Mouse (Mus musculus) lung, postnatal 0 days (tissue): ENCODE measurements around the gene Pard3. TPM values are rescaled to one million over a fixed set of nuclear protein-coding genes. Genes with fewer than 3 reads are reported as not detected.

Experiments
- ATAC-seq: fragments of 200-750 bp; cut with Nextera tagmentation; 2 replicates; pipeline ENCODE4 v1.8.0; 2017; ENCODE audit warnings: moderate library complexity
- DNase-seq: peaks from one replicate; pipeline ENCODE4 v3.0.0-alpha.2; 2016; ENCODE audit warnings: low spot score
- H3K27ac ChIP-seq: fragments of 300-500 bp; sonication (generic); 2 replicates; pipeline ENCODE4 v1.5.1; 2014; ENCODE audit warnings: antibody characterized with exemption, mild to moderate bottlenecking, low read length, mixed read lengths
- H3K27me3 ChIP-seq: fragments of 300-500 bp; sonication (generic); replicated peaks from 2 replicates; pipeline ENCODE4 v1.6.1; 2014; ENCODE audit warnings: low read length, mixed read lengths; ENCODE audit not compliant: insufficient read depth
- H3K36me3 ChIP-seq: fragments of 300-500 bp; sonication (generic); 2 replicates; pipeline ENCODE4 v1.6.1; 2014; ENCODE audit warnings: low read length, mixed read lengths; ENCODE audit not compliant: insufficient read depth
- H3K4me1 ChIP-seq: fragments of 300-500 bp; sonication (generic); 2 replicates; pipeline ENCODE4 v1.6.1; 2014; ENCODE audit warnings: antibody characterized with exemption, low read depth, low read length, mixed read lengths; ENCODE audit not compliant: insufficient read depth
- H3K4me2 ChIP-seq: fragments of 300-500 bp; sonication (generic); replicated peaks from 2 replicates; pipeline ENCODE4 v1.6.1; 2014; ENCODE audit warnings: low read depth, mild to moderate bottlenecking, low read length, moderate library complexity, mixed read lengths
- H3K4me3 ChIP-seq: fragments of 300-500 bp; sonication (generic); 2 replicates; pipeline ENCODE4 v1.5.1; 2014; ENCODE audit warnings: low read depth, low read length
- H3K9ac ChIP-seq: fragments of 300-500 bp; sonication (generic); replicated peaks from 2 replicates; pipeline ENCODE4 v1.6.1; 2014; ENCODE audit warnings: low read depth, mild to moderate bottlenecking
- H3K9me3 ChIP-seq: fragments of 300-500 bp; sonication (generic); 2 replicates; pipeline ENCODE4 v1.6.1; 2016; ENCODE audit warnings: low read length, mixed read lengths
- CTCF ChIP-seq: IDR thresholded peaks from 2 replicates; pipeline ENCODE4 v1.5.1; 2016; ENCODE audit warnings: antibody characterized with exemption, mild to moderate bottlenecking
- EP300 ChIP-seq: IDR thresholded peaks from 2 replicates; pipeline ENCODE4 v1.6.1; 2016; ENCODE audit warnings: antibody characterized with exemption, mild to moderate bottlenecking, control low read depth
- WGBS: fragments of 180-500 bp; shearing (Covaris S2); extraction: QIAGEN DNeasy Blood & Tissue Kit; methylation state at CpG from one replicate; pipeline ENCODE4 v1.1.7; 2014; 5-methylcytosine and 5-hydroxymethylcytosine counted together
- polyA plus RNA-seq: library from polyadenylated mRNA; unstranded; fragments of >200 nt; fragmentation: Nextera tagmentation; extraction: Ambion mirVana; gene quantifications from 2 replicates; pipeline ENCODE4 v1.2.1, GENCODE M21; 2015

The Pard3 gene
- polyA plus RNA-seq, 1 experiment from 2014 or later: 13.2 TPM

DNA sequence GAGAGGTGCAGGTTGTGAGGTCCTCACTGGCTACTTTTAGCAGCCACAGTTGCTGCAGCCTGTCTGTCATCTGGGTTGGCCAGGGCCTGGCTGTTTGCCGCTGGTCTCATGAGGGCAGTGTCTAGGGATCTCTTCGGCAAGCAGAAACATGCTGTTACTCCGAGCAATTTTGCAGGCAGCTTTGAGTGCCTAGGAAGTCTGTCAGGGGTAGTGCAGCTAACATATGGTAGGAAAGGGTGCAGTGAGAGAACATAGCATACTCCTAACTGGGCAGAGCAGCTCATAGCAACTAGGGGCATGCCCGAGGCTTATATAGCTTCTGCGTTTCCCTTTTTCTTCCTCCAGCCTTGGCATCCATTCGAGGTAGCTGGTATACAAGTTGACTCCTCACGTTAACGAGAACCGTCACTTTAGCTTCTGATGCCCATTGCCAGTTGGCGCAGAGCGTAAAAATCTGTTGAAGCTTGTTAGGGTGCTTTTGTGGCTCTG is 54.7 kb downstream of the Pard3 start:
- no peak for ATAC-seq
- TF ChIP-seq EP300 (no peak), CTCF (no peak)
- H3K9ac ChIP-seq: no peak overlapping the region
- no peak overlapping the region for H3K4me3 ChIP-seq
- WGBS: 76% methylated on average over 11 of the region's 11 CpGs
- H3K9me3 ChIP-seq: no peaks in the 10 kb centered on the region
- no peaks in the 10 kb centered on the region for H3K27me3 ChIP-seq
- no peak overlapping the region for H3K4me2 ChIP-seq
- H3K4me1 ChIP-seq: no peaks in the 10 kb centered on the region
- H3K36me3 ChIP-seq: no peaks in the 10 kb centered on the region
- no peak overlapping the region for H3K27ac ChIP-seq
- DNase-seq: no peak

DNA sequence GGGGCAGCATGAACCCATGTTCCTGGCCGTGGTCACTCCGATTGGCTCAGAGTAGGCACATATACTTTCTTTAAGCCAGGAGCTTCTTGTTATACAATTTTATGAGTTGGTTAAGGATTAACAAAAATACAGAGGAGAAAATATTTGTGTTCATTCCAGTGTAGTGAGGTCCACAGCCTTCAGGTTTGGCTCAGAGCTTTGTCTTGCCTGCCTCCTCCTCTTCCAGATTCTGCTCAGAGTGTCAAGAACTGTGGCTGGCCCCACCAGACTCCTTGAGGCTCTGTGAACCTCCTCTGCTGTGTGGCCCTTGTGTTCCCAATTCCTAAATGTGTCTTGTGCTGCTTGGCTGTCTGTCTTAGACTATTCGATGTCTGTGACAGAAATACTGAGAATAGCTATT is 59.7 kb downstream of the Pard3 start:
- no peak for DNase-seq
- Histone ChIP-seq H3K27me3 (no peaks in the 10 kb centered on the region), H3K4me2 (no peak overlapping the region), H3K4me3 (no peak overlapping the region), H3K9me3 (no peaks in the 10 kb centered on the region), H3K9ac (no peak overlapping the region), H3K4me1 (peaks cover 15% of the 10 kb centered on the region), H3K36me3 (no peaks in the 10 kb centered on the region), H3K27ac (no peak overlapping the region)
- ATAC-seq: no peak
- TF ChIP-seq CTCF (no peak), EP300 (no peak)
- WGBS: 71% methylated on average over 3 of the region's 3 CpGs

DNA sequence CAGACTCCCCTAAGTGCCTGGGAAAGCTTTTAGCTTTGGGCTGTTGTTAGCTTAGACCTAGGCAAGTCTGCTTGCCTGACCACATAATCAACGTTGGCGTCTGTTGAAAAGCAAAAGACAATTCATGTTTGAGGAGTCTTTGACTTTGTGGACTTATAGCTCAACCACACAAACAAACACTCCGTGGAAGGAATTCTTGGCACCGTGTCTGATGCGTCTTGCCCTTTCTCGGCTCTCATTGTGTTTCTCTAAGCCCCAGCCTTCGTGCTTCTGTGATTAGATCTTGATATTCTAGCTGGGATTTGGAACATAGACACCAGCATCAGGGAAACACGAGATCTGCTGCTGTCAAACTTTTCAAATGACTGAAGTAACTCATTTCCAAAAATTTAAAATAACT is 61.1 kb downstream of the Pard3 start:
- no peaks in the 10 kb centered on the region for H3K9me3 ChIP-seq
- no peak overlapping the region for H3K4me2 ChIP-seq
- H3K36me3 ChIP-seq: no peaks in the 10 kb centered on the region
- H3K4me3 ChIP-seq: no peak overlapping the region
- TF ChIP-seq CTCF (no peak), EP300 (no peak)
- 0 out of 2 replicates have a peak overlapping the region, but pooled peaks have one; percentile 26 for H3K27ac ChIP-seq
- H3K9ac ChIP-seq: no peak overlapping the region
- DNase-seq (peak; percentile 46), ATAC-seq (no peak; the same call in 1 of the 2 replicates)
- 11% methylated on average over 8 of the region's 8 CpGs for WGBS
- H3K4me1 ChIP-seq: peaks cover 15% of the 10 kb centered on the region
- no peaks in the 10 kb centered on the region for H3K27me3 ChIP-seq

GRCm38 (mm10) chr8:127125686-127126683 is 62.3 kb downstream of the Pard3 start:
- WGBS: 51% methylated on average over 11 of the region's 11 CpGs
- no peak overlapping the region for H3K4me2 ChIP-seq
- H3K4me3 ChIP-seq: no peak overlapping the region
- DNase-seq (no peak), ATAC-seq (no peak)
- H3K9ac ChIP-seq: no peak overlapping the region
- H3K4me1 ChIP-seq: peaks cover 15% of the 10 kb centered on the region
- no peaks in the 10 kb centered on the region for H3K36me3 ChIP-seq
- no peaks in the 10 kb centered on the region for H3K27me3 ChIP-seq
- H3K9me3 ChIP-seq: no peaks in the 10 kb centered on the region
- TF ChIP-seq EP300 (no peak), CTCF (no peak)
- H3K27ac ChIP-seq: no peak overlapping the region

- H3K9me3 ChIP-seq: no peaks in the 10 kb centered on the region
- H3K9ac ChIP-seq: no peak overlapping the region
- DNase-seq (no peak), ATAC-seq (no peak)
- no peaks in the 10 kb centered on the region for H3K27me3 ChIP-seq
- no peak for TF ChIP-seq CTCF
- TF ChIP-seq EP300: no peak
- H3K4me3 ChIP-seq: no peak overlapping the region
- H3K4me1 ChIP-seq: peaks cover 14% of the 10 kb centered on the region
- H3K36me3 ChIP-seq: no peaks in the 10 kb centered on the region
- 39% methylated on average over 8 of the region's 8 CpGs for WGBS
- no peak overlapping the region for H3K27ac ChIP-seq
- no peak overlapping the region for H3K4me2 ChIP-seq
Measured at GRCm38 (mm10) chr8:127128781-127129396, 65.2 kb downstream of the Pard3 start.

- no peak overlapping the region for H3K27ac ChIP-seq
- no peak overlapping the region for H3K4me3 ChIP-seq
- H3K9me3 ChIP-seq: no peaks in the 10 kb centered on the region
- no peaks in the 10 kb centered on the region for H3K36me3 ChIP-seq
- ATAC-seq (no peak), DNase-seq (no peak)
- H3K9ac ChIP-seq: no peak overlapping the region
- no peak overlapping the region for H3K4me2 ChIP-seq
- H3K4me1 ChIP-seq: peaks cover 7% of the 10 kb centered on the region; the same call in 1 of the 2 replicates
- WGBS: 36% methylated on average over 5 of the region's 5 CpGs
- H3K27me3 ChIP-seq: no peaks in the 10 kb centered on the region
- no peak for TF ChIP-seq EP300
Measured at GRCm38 (mm10) chr8:127134327-127134726, 70.6 kb downstream of the Pard3 start.
